Mouse (Mus musculus): ENCODE measurements around the gene Aplf. TPM values are rescaled to one million over a fixed set of nuclear protein-coding genes. Genes with fewer than 3 reads are reported as not detected.

Aplf gene
- total RNA-seq, 2 experiments from 2014 or later, result 2.4 to 2.6 TPM

Other genes with a start within 250 kb of the Aplf start
- 10 to 100 TPM; 20.6 to 49.0 TPM for gene Bmp10, start 243.2 kb downstream of the Aplf start, total RNA-seq (2021)
- gene Arhgap25, start 138.9 kb downstream of the Aplf start, total RNA-seq (2021), result 1 to 10 TPM; 5.1 to 5.8 TPM
- under 1 TPM; 0.50 to 0.63 TPM for gene Prokr1, start 81.5 kb downstream of the Aplf start, total RNA-seq (2021)
- gene Efcc1, start 58.7 kb upstream of the Aplf start, total RNA-seq (2021), result 1 to 10 TPM; 3.1 to 3.2 TPM
- gene Gp9, start 105.9 kb upstream of the Aplf start, total RNA-seq (2021), result 1 to 10 TPM in 1 of 2 experiments, under 1 TPM in 1; 0.33 to 1.0 TPM
- gene Rab43, start 140.0 kb upstream of the Aplf start, total RNA-seq (2021), result 10 to 100 TPM; 16.7 to 17.4 TPM
- gene Gm45140, start 163.6 kb upstream of the Aplf start, total RNA-seq (2021), result 1 to 10 TPM in 1 of 2 experiments, under 1 TPM in 1; 0.55 to 1.5 TPM
- 10 to 100 TPM; 17.8 TPM for gene Isy1, start 166.6 kb upstream of the Aplf start, total RNA-seq (2021)
- gene Cnbp, start 178.9 kb upstream of the Aplf start, total RNA-seq (2021), result 100 to 1,000 TPM; 279 to 283 TPM
- gene Copg1, start 215.6 kb upstream of the Aplf start, total RNA-seq (2021), result 10 to 100 TPM; 50.4 to 55.7 TPM
- gene Hmces, start 241.7 kb upstream of the Aplf start, total RNA-seq (2021), result 10 to 100 TPM; 12.0 to 12.2 TPM